Mouse (Mus musculus) thymus, postnatal 14 days (tissue): ENCODE results near the gene Smarcd3.

Experiments
- DNase-seq: peaks from one replicate; pipeline ENCODE4 v3.0.0; 2021

Gene Smarcd3

DNA sequence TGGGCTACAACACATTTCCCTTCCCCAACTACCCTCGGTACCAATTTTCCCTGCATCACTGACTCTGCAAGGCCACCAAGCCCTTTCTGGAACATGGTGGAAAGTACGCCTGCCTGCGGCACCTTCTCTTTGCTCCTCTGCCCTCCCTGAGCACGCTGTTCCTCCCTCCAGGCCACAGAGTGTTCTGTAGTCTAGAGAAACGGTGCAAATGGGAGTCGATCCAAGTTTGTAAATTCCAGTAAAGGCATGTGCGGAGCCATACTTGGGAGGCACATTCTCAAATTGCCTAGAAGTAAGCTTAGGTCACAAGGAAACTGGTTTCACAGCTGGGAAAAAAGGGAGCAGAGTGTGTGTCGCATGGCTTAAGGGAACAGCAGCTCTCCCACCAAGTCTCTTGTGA is 4.1 kb downstream of the Smarcd3 start:
- no peak for DNase-seq

GRCm38 (mm10) chr5:24618921-24619320 is 5.3 kb downstream of the Smarcd3 start:
- DNase-seq, result no peak

GRCm38 (mm10) chr5:24615097-24615496 is 9.1 kb downstream of the Smarcd3 start:
- DNase-seq, result no peak

DNA sequence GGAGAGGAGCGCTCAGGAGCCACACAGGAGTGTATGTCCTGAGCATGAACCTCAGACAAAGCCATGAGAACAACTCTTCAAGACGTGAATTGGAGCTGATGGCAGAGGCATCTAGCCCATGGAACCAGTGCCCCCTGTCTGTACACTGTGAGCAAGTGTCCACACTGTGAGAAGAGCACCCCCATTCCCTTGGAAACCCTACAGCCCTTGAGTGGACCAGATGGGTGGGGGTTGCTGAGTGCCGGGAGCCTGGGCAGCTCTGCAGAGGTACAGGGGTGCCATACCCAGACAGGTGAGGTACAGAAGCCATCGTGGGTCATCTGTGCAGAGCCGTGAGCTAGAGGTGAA is 11.9 kb downstream of the Smarcd3 start:
- DNase-seq, result no peak

DNA sequence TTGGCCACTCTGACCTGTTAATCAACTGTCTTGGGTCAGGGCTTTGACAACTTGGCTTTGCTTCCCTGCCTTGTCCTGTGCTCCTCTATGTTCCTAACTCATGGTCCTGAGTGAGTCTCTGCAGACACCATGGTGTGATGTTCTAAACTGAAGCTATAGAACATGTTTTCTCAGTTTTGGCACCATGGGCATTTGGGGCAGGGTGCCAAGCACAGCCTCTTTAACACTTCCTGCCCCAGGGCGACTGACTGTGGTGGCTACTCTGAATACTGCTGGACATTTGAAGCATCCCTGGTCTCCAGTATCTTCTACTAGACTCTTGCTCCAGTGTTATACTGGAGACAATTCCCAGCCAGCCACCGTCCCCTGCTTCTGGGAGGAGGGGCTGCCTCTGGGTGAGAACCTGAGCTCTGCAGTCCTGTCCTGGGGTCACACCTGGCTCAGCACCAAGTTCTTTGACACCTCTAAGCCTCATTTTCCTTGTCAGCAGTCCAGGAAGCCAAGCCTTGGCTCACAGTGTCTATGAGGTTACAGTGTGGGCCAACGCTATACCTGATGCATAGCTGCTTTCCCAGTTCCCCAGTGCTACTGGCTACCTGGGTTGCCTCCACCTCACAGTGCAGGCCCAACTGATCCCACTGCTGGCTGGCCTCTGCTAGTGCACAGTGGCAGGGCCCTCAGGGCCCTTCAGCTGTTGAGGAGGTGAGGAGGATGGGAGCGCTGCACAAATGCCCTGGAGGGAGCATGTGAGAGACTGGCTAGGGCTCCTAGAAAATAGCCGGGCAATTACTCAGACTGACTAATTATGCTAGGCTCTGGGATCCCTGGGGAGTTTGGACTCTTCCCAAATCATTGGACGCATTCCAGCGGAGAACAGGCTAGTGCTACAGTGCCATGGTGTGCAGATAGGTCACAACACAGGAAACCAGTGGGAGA is 12.6 kb downstream of the Smarcd3 start:
- DNase-seq, result no peak

DNA sequence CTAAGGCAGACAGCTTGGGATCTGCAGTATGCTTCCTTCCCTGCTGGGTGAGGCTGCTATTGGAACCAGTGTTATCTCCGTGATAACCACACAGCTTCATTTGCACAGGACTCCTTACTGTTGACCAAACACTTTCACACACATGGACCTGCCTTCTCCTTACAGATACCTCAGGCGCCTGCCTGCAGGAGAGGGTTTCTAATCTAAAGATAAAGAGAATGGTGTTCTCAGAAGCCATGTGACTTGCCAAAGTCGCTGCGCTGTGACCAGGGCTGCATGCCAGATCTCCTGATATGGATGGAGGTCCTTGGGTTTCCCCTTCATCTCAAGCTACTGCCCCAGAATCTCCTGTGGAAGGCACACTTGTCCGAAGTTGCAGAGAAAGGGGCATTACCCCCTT is 14.8 kb downstream of the Smarcd3 start:
- DNase-seq, result no peak

GRCm38 (mm10) chr5:24605980-24606665 is 18.1 kb downstream of the Smarcd3 start:
- DNase-seq, result no peak

DNA sequence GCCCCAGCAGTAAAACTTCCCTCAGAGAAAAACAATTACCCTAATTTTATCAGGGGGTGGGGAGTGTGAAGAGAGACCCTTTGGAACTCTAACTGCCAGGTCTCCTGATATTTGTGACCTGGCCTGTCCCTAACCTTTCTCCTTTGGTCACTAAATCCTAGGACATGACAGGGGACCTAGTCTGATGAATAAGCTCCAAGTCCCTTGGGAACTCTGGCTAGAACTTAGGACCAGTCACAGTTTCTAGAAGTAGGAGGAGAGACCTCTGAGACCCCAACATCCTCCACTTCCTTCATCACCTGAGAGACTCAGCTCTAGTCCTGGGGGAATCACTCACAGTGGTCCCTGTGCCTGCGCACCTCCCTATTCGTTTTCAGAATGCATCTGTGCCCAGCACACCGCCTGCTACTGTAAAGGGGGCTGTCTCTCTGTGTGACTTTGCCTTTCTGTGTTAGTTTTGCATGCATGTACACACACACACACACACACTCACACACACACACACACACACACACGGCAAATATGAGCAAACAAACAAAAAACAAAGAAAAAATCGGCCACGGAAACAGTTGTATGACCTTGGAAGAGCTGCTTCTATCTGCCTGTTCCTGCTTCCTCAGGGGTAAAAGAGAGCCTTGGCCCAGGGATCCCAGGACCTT is 18.8 kb downstream of the Smarcd3 start:
- no peak for DNase-seq

GRCm38 (mm10) chr5:24604656-24605100 is 19.5 kb downstream of the Smarcd3 start:
- DNase-seq, result no peak

GRCm38 (mm10) chr5:24604080-24604655 is 20.0 kb downstream of the Smarcd3 start:
- DNase-seq, result no peak

GRCm38 (mm10) chr5:24603431-24604010 is 20.7 kb downstream of the Smarcd3 start:
- no peak for DNase-seq

GRCm38 (mm10) chr5:24602751-24603343 is 21.4 kb downstream of the Smarcd3 start:
- DNase-seq, result no peak

GRCm38 (mm10) chr5:24601911-24602750 is 22.1 kb downstream of the Smarcd3 start:
- no peak for DNase-seq

DNA sequence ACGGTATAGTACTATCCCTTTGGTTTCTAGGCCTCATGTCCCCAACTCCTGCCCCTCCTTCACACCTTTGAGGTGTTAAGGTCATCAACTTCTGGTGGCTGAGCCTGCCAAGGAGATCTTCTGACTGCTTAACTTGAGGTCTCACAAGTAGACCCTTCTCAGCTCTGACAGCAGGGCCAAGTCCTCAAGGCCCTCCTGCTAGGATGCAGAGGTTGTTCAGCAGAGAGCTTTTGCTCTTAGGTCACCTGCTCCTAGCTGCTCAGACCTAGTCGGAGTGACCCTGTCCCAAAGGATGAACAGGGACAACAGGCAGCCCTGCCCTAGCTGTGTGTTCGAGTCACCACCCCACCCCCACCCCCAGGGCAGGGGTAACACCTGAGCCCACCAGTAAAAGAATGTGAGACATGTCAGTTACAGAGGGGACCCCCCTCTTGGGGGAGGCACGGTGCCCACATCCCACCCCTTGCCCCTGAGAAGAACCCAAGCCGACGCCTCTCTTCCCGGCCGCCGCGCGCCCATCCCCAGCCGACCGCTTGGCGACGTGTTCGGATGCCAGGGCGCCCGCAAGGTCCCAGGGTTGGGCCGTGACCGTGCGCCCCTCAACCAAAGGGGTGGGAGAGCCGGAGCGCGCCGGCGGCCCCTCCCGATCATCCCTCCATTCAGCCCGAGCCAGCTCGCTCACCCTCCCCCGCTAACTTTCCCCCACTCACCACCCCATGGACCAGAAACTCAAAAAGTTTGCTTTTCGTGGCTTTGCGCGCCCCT is 23.0 kb downstream of the Smarcd3 start:
- no peak for DNase-seq

DNA sequence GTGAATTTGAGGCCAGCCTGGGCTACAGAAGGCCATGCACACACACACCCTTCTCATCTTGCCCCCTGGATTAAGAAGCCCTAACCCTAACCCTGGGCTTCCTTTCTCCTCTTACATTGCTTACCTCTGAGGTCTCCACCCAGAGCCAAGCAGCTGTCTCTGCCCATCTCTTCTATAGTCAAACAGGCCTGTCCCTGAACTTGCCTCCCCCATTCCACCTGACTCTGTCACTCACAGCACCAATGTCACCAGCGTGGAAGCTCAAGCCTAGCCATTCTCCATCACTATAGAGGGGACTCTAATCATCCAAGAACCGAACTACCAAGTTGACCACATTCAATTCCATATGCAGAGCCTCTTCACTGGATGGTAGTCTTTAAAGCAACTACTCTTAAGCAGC is 24.0 kb downstream of the Smarcd3 start:
- no peak for DNase-seq

- DNase-seq, result no peak
These were observed 25.1 kb downstream of the Smarcd3 start for GRCm38 (mm10) chr5:24599137-24599536.

- DNase-seq, result peak; percentile 81
These were observed 25.6 kb downstream of the Smarcd3 start for GRCm38 (mm10) chr5:24598570-24599006.

DNA sequence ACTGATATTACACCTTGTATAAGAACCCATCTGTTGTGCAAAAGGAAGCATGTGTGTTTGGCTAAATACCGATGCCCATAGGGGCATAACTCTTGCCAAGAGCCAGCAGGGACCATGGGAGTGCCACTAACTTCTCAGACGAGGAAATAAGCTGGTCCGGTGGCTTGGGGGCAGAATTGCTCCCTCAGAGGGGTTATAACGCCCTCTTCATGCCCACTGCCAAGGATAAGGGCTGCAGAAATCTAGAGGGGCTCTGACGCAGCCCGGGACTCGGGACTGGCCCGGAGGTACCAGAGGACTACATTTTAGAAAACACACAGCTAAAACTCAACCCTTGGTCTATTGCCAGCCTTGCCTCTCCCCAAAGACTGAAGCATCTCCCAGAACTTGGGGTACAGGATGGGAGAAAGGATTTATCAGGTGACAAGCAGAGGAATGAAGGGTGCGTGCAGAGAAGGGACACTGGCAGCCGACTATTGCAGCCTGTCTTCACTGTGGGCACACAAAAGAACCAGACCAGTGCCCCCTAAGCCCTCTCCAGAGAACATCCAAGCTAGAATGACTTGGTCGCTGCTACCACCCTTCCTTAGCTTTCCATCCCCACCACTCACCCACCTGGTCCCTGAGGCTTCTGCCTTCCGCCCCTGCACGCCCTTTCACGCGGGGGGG is 26.2 kb downstream of the Smarcd3 start:
- DNase-seq, result no peak

DNA sequence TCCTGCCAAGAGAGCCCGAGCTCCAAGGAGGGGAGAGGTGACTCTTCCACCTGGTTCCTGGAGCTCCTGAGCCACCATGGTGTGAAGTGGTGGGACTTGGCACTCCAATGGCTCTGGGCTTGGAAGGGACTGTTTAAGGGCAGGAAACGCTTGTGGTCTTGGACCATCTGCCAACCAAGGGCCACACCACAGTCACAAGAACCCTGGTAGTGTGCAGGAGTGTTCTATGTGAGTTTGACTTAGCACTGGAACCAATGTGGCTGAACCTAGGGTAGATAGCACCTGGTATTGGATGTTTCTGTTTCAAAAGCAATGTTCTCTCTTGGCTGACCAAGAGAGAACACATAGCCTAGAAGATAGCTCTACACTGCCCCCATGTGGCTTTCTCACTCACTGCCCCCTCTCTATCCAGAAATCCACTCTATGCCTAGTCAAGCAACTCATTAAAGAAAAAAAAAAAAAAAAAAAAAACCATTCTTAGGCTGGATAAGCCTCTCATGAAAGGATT is 26.9 kb downstream of the Smarcd3 start:
- peak; percentile 77 for DNase-seq
